Mouse (Mus musculus): Measurements from ENCODE around the gene Kpna7. TPM values are rescaled to one million over a fixed set of nuclear protein-coding genes. Genes with fewer than 3 reads are reported as not detected.
"Not testable (repeated sequence)": the region's sequence is repeated elsewhere in the genome, so short reads cannot be mapped to it uniquely, and the experiment has no call there.

Kpna7 gene
- not detected in 2 replicates for polyA plus RNA-seq (2015; fragmentation: Nextera tagmentation; extraction: Ambion mirVana)

DNA sequence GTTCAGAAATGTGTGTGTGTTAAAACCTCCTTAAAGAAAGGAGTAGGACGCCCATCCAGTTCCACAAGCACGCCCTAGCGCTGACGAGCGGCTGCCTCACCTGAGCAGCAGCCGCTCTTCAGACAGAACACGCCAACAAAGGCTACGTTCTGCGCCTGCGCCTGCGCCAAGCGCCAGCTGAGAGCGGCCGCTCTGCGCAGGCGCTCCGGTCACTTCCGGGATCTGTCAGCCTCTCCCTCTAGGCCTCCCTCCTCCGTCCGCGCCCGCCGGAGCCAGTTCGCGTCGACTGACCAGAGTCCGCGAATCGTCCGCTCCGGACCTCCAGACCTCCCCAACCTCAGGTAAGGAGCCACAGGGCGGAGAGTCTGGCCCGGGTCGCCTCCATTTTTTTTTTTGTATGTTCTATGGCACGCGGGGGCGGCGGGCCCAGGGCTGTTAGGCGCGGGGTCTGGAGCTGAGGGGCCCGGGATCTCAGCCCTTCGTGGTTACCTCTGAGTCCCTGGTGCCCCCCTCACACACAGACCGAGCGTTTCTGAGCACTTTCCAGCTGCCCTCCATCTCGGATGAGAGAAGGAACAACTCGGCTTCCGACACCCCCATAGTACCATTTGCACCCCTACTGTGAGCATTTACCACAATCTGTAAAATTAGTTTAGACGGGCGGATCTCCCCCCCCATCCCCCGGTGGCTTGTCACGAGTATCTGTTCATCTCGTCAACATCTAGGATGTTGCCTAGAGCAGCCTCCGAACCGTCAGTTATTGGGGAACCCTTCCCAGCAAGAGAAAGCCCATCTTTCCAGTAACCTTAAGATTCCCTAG is at the start of gene Kpna7, which contains the start of gene Arpc1a:
Kpna7 (minus strand) TSS at position 399 of the 820 bp plus-strand sequence.
Arpc1a (plus strand) TSS at position 199 of the 820 bp plus-strand sequence.
- WGBS: under 1% methylated on average over 54 of the region's 54 CpGs

DNA sequence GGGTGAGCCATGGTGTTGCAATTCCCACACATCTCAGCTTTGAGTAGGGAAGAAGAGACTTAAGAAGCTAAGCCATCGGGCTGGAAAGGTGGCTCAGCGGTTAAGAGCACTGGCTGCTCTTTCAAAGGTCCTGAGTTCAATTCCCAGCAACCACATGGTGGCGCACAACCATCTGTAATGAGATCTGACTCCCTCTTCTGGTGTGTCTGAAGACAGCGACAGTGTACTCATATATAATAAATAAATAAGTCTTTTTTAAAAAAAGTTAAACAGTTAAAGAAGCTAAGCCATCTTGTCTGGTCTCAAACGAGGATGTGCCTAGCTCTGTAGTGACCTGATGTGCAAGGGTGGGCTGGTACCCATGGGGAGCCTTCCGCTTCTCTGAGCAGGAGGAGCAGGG is 49.4 kb upstream of the Kpna7 start:
- H3K27me3 ChIP-seq (replicated peaks); ATAC-seq (ENCODE audit: low FRiP score); H3K9me3 ChIP-seq (replicated peaks); H3K4me2 ChIP-seq; H3K4me3 ChIP-seq (replicated peaks); H3K9ac ChIP-seq (replicated peaks); H3K27ac ChIP-seq (replicated peaks): not testable (repeated sequence)
- WGBS: 90% methylated on average over 6 of the region's 6 CpGs
- Histone ChIP-seq H3K4me1 (peaks cover 14% of the 10 kb centered on the region), H3K36me3 (peaks cover 79% of the 10 kb centered on the region)

More for the DNA sequence above, at the start of gene Kpna7, which contains the start of gene Arpc1a:
- peak within 1 kb of the TSS; percentile 93 for H3K4me3 ChIP-seq (replicated peaks)
- H3K9me3 ChIP-seq (replicated peaks): no peaks in the 10 kb centered on the region
- 0 out of 2 replicates have a peak, but pooled peaks cover 3% of the 10 kb centered on the region for H3K36me3 ChIP-seq
- H3K27ac ChIP-seq (replicated peaks): peak within 1 kb of the TSS; percentile 87
- H3K9ac ChIP-seq (replicated peaks): peak within 1 kb of the TSS; percentile 99
- ATAC-seq (ENCODE audit: low FRiP score): peak; percentile 93
- no peaks in the 10 kb centered on the region for H3K27me3 ChIP-seq (replicated peaks)
- peaks cover 18% of the 10 kb centered on the region for H3K4me1 ChIP-seq
- H3K4me2 ChIP-seq: peak within 1 kb of the TSS; percentile 73

DNA sequence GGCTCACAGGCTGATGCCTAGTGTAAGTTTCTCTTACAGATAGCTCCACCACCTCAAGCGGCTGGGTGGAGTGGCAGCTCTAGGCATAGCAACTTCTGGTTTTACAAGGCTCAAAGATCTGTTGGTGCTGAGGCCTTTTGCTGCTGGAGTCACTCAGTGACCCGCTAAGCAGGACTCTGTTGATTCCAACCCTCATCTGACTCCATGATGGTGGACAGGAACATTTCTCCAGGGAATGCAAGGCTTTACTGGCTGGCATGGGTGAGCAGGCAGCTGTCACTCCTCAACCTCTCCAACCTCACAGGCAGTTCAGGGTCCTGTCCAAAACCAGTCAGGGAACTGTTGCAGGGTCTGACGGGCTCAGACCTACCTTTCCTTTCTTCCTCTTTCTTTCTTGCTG is 47.2 kb upstream of the Kpna7 start:
- H3K36me3 ChIP-seq: peaks cover 88% of the 10 kb centered on the region
- H3K9ac ChIP-seq (replicated peaks): no peak overlapping the region
- no peaks in the 10 kb centered on the region for H3K4me1 ChIP-seq
- no peaks in the 10 kb centered on the region for H3K27me3 ChIP-seq (replicated peaks)
- no peaks in the 10 kb centered on the region for H3K9me3 ChIP-seq (replicated peaks)
- WGBS: 92% methylated on average over 3 of the region's 3 CpGs
- ATAC-seq (ENCODE audit: low FRiP score): no peak
- no peak overlapping the region for H3K4me2 ChIP-seq
- H3K4me3 ChIP-seq (replicated peaks): no peak overlapping the region
- H3K27ac ChIP-seq (replicated peaks): no peak overlapping the region

- Histone ChIP-seq H3K4me1 (no peaks in the 10 kb centered on the region), H3K4me2 (no peak overlapping the region), H3K27ac (replicated peaks) (no peak overlapping the region), H3K27me3 (replicated peaks) (no peaks in the 10 kb centered on the region), H3K4me3 (replicated peaks) (no peak overlapping the region), H3K9me3 (replicated peaks) (no peaks in the 10 kb centered on the region), H3K36me3 (peaks cover 86% of the 10 kb centered on the region), H3K9ac (replicated peaks) (no peak overlapping the region)
- 89% methylated on average over 11 of the region's 11 CpGs for WGBS
- no peak for ATAC-seq (ENCODE audit: low FRiP score)
These were observed 46.4 kb upstream of the Kpna7 start for GRCm38 (mm10) chr5:145130191-145130590.

- H3K9me3 ChIP-seq (replicated peaks); H3K27ac ChIP-seq (replicated peaks); ATAC-seq (ENCODE audit: low FRiP score); H3K4me3 ChIP-seq (replicated peaks); H3K27me3 ChIP-seq (replicated peaks); H3K9ac ChIP-seq (replicated peaks); H3K4me1 ChIP-seq; H3K4me2 ChIP-seq: not testable (repeated sequence)
- 96% methylated on average over 6 of the region's 6 CpGs for WGBS
- peaks cover 86% of the 10 kb centered on the region for H3K36me3 ChIP-seq
These were observed 45.9 kb upstream of the Kpna7 start for GRCm38 (mm10) chr5:145129773-145130172.

DNA sequence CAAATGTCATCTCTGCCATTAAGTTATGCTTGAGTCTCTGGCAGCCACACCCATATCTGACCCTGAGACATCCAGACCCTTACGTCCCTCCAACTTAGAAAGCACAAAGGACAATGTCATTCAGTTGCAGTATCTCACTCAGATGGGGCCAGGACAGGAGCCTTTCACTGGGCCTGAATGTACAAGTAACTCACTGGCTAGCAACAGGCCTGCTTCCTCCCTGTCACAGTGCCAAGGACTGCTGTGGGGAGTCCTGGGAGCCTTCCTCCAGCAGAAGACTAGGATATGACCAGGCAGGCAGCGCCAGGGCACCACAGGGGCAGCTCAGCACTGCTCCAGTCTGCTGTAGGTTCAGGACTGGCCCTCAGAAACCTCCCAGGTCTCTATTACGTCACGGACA is 45.3 kb upstream of the Kpna7 start:
- WGBS: 95% methylated on average over 4 of the region's 4 CpGs
- H3K36me3 ChIP-seq: peaks cover 86% of the 10 kb centered on the region
- H3K4me1 ChIP-seq: no peaks in the 10 kb centered on the region
- no peaks in the 10 kb centered on the region for H3K9me3 ChIP-seq (replicated peaks)
- H3K27ac ChIP-seq (replicated peaks): no peak overlapping the region
- no peak for ATAC-seq (ENCODE audit: low FRiP score)
- H3K27me3 ChIP-seq (replicated peaks): no peaks in the 10 kb centered on the region
- no peak overlapping the region for H3K9ac ChIP-seq (replicated peaks)
- H3K4me2 ChIP-seq: no peak overlapping the region
- H3K4me3 ChIP-seq (replicated peaks): no peak overlapping the region

GRCm38 (mm10) chr5:145126580-145126979 is 42.8 kb upstream of the Kpna7 start:
- Histone ChIP-seq H3K36me3 (peaks cover 65% of the 10 kb centered on the region), H3K4me3 (replicated peaks) (no peak overlapping the region), H3K27ac (replicated peaks) (no peak overlapping the region), H3K9me3 (replicated peaks) (no peaks in the 10 kb centered on the region), H3K4me1 (no peaks in the 10 kb centered on the region), H3K4me2 (no peak overlapping the region), H3K9ac (replicated peaks) (no peak overlapping the region), H3K27me3 (replicated peaks) (no peaks in the 10 kb centered on the region)
- WGBS: 94% methylated on average over 9 of the region's 9 CpGs
- no peak for ATAC-seq (ENCODE audit: low FRiP score)

GRCm38 (mm10) chr5:145123396-145123795 is 39.6 kb upstream of the Kpna7 start:
- ATAC-seq (ENCODE audit: low FRiP score): no peak
- no peak overlapping the region for H3K9ac ChIP-seq (replicated peaks)
- H3K36me3 ChIP-seq: peaks cover 38% of the 10 kb centered on the region
- H3K27me3 ChIP-seq (replicated peaks): no peaks in the 10 kb centered on the region
- H3K4me1 ChIP-seq: no peaks in the 10 kb centered on the region
- WGBS: 96% methylated on average over 19 of the region's 19 CpGs
- no peak overlapping the region for H3K27ac ChIP-seq (replicated peaks)
- H3K9me3 ChIP-seq (replicated peaks): no peaks in the 10 kb centered on the region
- no peak overlapping the region for H3K4me2 ChIP-seq
- no peak overlapping the region for H3K4me3 ChIP-seq (replicated peaks)

GRCm38 (mm10) chr5:145120921-145121320 is 37.1 kb upstream of the Kpna7 start:
- Histone ChIP-seq H3K27ac (replicated peaks) (no peak overlapping the region), H3K36me3 (peaks cover 18% of the 10 kb centered on the region), H3K27me3 (replicated peaks) (0 out of 2 replicates have a peak, but pooled peaks cover 5% of the 10 kb centered on the region), H3K4me1 (0 out of 2 replicates have a peak, but pooled peaks cover 3% of the 10 kb centered on the region), H3K4me2 (no peak overlapping the region), H3K9ac (replicated peaks) (no peak overlapping the region), H3K9me3 (replicated peaks) (no peaks in the 10 kb centered on the region), H3K4me3 (replicated peaks) (no peak overlapping the region)
- WGBS: 78% methylated on average over 7 of the region's 7 CpGs
- no peak for ATAC-seq (ENCODE audit: low FRiP score)

- ATAC-seq (ENCODE audit: low FRiP score): no peak
- H3K4me1 ChIP-seq: peaks cover 11% of the 10 kb centered on the region
- WGBS: 94% methylated on average over 2 of the region's 2 CpGs
- H3K4me3 ChIP-seq (replicated peaks): no peak overlapping the region
- no peak overlapping the region for H3K9ac ChIP-seq (replicated peaks)
- peaks cover 8% of the 10 kb centered on the region; the same call in 1 of the 2 replicates for H3K36me3 ChIP-seq
- no peaks in the 10 kb centered on the region for H3K9me3 ChIP-seq (replicated peaks)
- H3K27ac ChIP-seq (replicated peaks): no peak overlapping the region
- peaks cover 10% of the 10 kb centered on the region; the same call in 1 of the 2 replicates for H3K27me3 ChIP-seq (replicated peaks)
- H3K4me2 ChIP-seq: no peak overlapping the region
These were observed 35.6 kb upstream of the Kpna7 start for GRCm38 (mm10) chr5:145119385-145119784.

- no peak overlapping the region for H3K4me2 ChIP-seq
- no peak for ATAC-seq (ENCODE audit: low FRiP score)
- no peaks in the 10 kb centered on the region for H3K36me3 ChIP-seq
- H3K27me3 ChIP-seq (replicated peaks): peaks cover 19% of the 10 kb centered on the region
- H3K4me3 ChIP-seq (replicated peaks): no peak overlapping the region
- peaks cover 17% of the 10 kb centered on the region for H3K4me1 ChIP-seq
- no peaks in the 10 kb centered on the region for H3K9me3 ChIP-seq (replicated peaks)
- H3K27ac ChIP-seq (replicated peaks): no peak overlapping the region
- WGBS: 86% methylated on average over 5 of the region's 5 CpGs
- H3K9ac ChIP-seq (replicated peaks): no peak overlapping the region
These were observed 34.6 kb upstream of the Kpna7 start for GRCm38 (mm10) chr5:145118461-145118860.

GRCm38 (mm10) chr5:145118005-145118404 is 34.2 kb upstream of the Kpna7 start:
- ATAC-seq (ENCODE audit: low FRiP score): no peak
- Histone ChIP-seq H3K4me1 (peaks cover 17% of the 10 kb centered on the region), H3K4me3 (replicated peaks) (no peak overlapping the region), H3K9me3 (replicated peaks) (no peaks in the 10 kb centered on the region), H3K36me3 (no peaks in the 10 kb centered on the region), H3K4me2 (no peak overlapping the region), H3K9ac (replicated peaks) (no peak overlapping the region), H3K27me3 (replicated peaks) (peaks cover 20% of the 10 kb centered on the region), H3K27ac (replicated peaks) (no peak overlapping the region)
- WGBS: 67% methylated on average over 6 of the region's 6 CpGs

Data from neural tube, embryonic 15.5 days (tissue).